Mouse (Mus musculus) testis, adult 2 months (tissue): ENCODE measurements around the gene Ncf1. TPM values are rescaled to one million over a fixed set of nuclear protein-coding genes. Genes with fewer than 3 reads are reported as not detected.

ENCODE experiments used
- H3K27ac ChIP-seq: fragments of 200-500 bp; 2 replicates; pipeline ENCODE4 v1.5.1; 2012; ENCODE audit warnings: low read depth, low read length; ENCODE audit not compliant: control insufficient read depth, insufficient read depth
- H3K27me3 ChIP-seq: fragments of 200-500 bp; 2 replicates; pipeline ENCODE4 v1.6.1; 2012; ENCODE audit warnings: mild to moderate bottlenecking, low read length, moderate library complexity; ENCODE audit not compliant: control insufficient read depth, insufficient read depth
- H3K36me3 ChIP-seq: fragments of 200-500 bp; 2 replicates; pipeline ENCODE4 v1.6.1; 2012; ENCODE audit warnings: mild to moderate bottlenecking, low read length; ENCODE audit not compliant: control insufficient read depth, insufficient read depth
- H3K4me1 ChIP-seq: fragments of 200-500 bp; 2 replicates; pipeline ENCODE4 v1.6.1; 2012; ENCODE audit warnings: low read length; ENCODE audit not compliant: control insufficient read depth, insufficient read depth
- H3K4me3 ChIP-seq: fragments of 200-500 bp; 2 replicates; pipeline ENCODE4 v1.5.1; 2012; ENCODE audit warnings: low read depth, mild to moderate bottlenecking, low read length, moderate library complexity, mixed read lengths; ENCODE audit not compliant: control insufficient read depth
- CTCF ChIP-seq: fragments of 200-500 bp; IDR thresholded peaks from 2 replicates; pipeline ENCODE4 v1.5.1; 2012; ENCODE audit warnings: low read depth, mild to moderate bottlenecking, inconsistent platforms, low read length, moderate library complexity; ENCODE audit not compliant: control insufficient read depth, insufficient read depth, insufficient replicate concordance
- POLR2A ChIP-seq: fragments of 200-500 bp; IDR thresholded peaks from 2 replicates; pipeline ENCODE4 v1.6.1; 2012; ENCODE audit warnings: low read depth, mild to moderate bottlenecking, inconsistent platforms, low read length, moderate library complexity; ENCODE audit not compliant: control insufficient read depth
- polyA plus RNA-seq: library from polyadenylated mRNA; depleted of rRNA; stranded (reverse); fragments of >200 nt; gene quantifications from 2 replicates; pipeline ENCODE4 v1.2.3, GENCODE M21; 2012

Ncf1 gene
- polyA plus RNA-seq, 1 experiment: 0.56 TPM

- H3K4me1 ChIP-seq: peaks cover 9% of the 10 kb centered on the region
- no peak for TF ChIP-seq CTCF
- TF ChIP-seq POLR2A: no peak
Observed at GRCm38 (mm10) chr5:134183162-134183561, 46.3 kb downstream of the Ncf1 start.

DNA sequence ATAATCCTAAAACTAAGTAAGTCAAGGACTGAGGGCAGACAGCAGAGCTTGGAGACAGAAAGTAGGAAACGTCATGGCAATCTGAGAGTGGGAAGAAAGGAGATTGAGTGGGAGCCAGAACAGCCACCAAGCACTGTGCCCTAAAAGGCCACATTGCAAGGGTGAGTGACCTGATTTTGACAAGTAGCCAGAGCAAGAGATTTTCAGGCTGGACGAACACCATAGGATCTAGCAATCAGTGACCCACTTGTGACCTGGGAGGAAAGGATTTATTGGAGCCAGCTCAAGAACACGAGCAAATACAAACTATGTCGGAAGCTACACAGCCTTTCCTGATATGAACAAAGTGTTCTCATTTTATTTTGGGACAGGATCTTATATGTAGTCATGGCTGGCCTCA is 46.7 kb downstream of the Ncf1 start:
- peak overlapping the region; percentile 62; the same call in 1 of the 2 replicates for H3K27ac ChIP-seq
- no peak overlapping the region for H3K4me3 ChIP-seq
- H3K36me3 ChIP-seq: no peaks in the 10 kb centered on the region
- no peak for TF ChIP-seq CTCF
- no peak for TF ChIP-seq POLR2A
- no peaks in the 10 kb centered on the region for H3K27me3 ChIP-seq
- peaks cover 9% of the 10 kb centered on the region for H3K4me1 ChIP-seq

More at GRCm38 (mm10) chr5:134183162-134183561, 46.3 kb downstream of the Ncf1 start:
- Histone ChIP-seq H3K36me3 (no peaks in the 10 kb centered on the region), H3K4me3 (peak overlapping the region; percentile 79), H3K27me3 (no peaks in the 10 kb centered on the region), H3K27ac (peak overlapping the region; percentile 79)

GRCm38 (mm10) chr5:134182172-134182571 is 47.3 kb downstream of the Ncf1 start:
- H3K4me3 ChIP-seq: no peak overlapping the region
- no peaks in the 10 kb centered on the region for H3K36me3 ChIP-seq
- H3K27ac ChIP-seq: no peak overlapping the region; the same call in 1 of the 2 replicates
- H3K4me1 ChIP-seq: peaks cover 9% of the 10 kb centered on the region
- TF ChIP-seq CTCF (no peak), POLR2A (no peak)
- no peaks in the 10 kb centered on the region for H3K27me3 ChIP-seq

DNA sequence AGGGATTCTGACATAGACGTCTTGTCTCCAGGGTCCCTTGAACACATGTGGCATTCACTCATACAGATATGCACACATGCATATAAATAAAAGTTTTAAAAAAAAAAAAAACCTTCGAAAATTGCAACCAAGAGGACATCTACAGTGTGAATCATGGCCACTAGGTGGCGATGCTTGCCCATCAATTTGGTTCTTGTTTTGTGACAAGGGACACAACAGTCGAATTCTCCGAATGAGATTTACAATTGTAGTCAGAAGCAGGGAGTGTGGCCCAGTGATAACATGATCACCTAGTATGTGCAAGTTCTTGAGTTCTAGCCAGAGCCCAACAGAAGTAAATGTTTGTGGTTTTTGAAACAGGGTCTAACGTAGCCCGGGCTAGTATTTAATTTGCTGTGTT is 49.6 kb downstream of the Ncf1 start:
- no peak for TF ChIP-seq POLR2A
- TF ChIP-seq CTCF: peak; percentile 24; the same call in 1 of the 2 replicates
- Histone ChIP-seq H3K27me3 (no peaks in the 10 kb centered on the region), H3K27ac (no peak overlapping the region), H3K36me3 (no peaks in the 10 kb centered on the region), H3K4me1 (peaks cover 14% of the 10 kb centered on the region), H3K4me3 (no peak overlapping the region)

- no peak overlapping the region for H3K27ac ChIP-seq
- TF ChIP-seq POLR2A (no peak), CTCF (no peak)
- H3K27me3 ChIP-seq: no peaks in the 10 kb centered on the region
- H3K4me1 ChIP-seq: peaks cover 12% of the 10 kb centered on the region
- no peaks in the 10 kb centered on the region for H3K36me3 ChIP-seq
- H3K4me3 ChIP-seq: no peak overlapping the region
Observed at GRCm38 (mm10) chr5:134178536-134178935, 50.9 kb downstream of the Ncf1 start.

GRCm38 (mm10) chr5:134176169-134176881 is 53.1 kb downstream of the Ncf1 start, which contains the start of gene Rcc1l:
TSS of gene Rcc1l (minus strand) at chr5:134176774.
- peak within 1 kb of the TSS; percentile 86 for H3K27ac ChIP-seq
- no peaks in the 10 kb centered on the region for H3K27me3 ChIP-seq
- peaks cover 6% of the 10 kb centered on the region for H3K4me1 ChIP-seq
- H3K36me3 ChIP-seq: no peaks in the 10 kb centered on the region
- TF ChIP-seq CTCF: no peak
- TF ChIP-seq POLR2A: peak; percentile 80
- peak within 1 kb of the TSS; percentile 80 for H3K4me3 ChIP-seq

DNA sequence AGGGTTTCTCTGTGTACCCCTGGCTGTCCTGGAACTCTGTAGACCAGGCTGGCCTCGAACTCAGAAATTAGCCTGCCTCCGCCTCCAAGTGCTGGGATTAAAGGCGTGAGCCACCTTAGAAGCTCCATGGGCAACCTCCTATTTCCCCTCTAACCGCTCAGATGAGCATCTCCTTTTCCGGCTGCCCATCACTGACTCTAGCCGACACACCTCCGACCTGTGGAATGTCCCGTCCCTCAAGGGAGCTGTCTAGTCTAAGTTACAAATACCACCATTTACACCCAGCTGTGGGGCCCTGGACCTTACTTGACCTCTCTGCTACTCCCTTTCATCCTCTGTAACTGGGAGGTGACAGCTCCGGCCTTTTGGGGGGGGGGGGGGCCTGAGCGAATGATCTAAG is 53.7 kb downstream of the Ncf1 start:
- Histone ChIP-seq H3K27ac (peak overlapping the region; percentile 3), H3K4me3 (peak overlapping the region; percentile 80), H3K36me3 (no peaks in the 10 kb centered on the region), H3K27me3 (no peaks in the 10 kb centered on the region), H3K4me1 (peaks cover 6% of the 10 kb centered on the region)
- TF ChIP-seq POLR2A: no peak
- no peak for TF ChIP-seq CTCF
